Mouse (Mus musculus): ENCODE measurements at regions not wholly inside any gene's neighbourhood (a gene's known extent, or its start where the extent isn't known, plus 50 kb on each side); places are given as distances from the start of the nearest gene placed in this dataset.
"Not testable (repeated sequence)": the region's sequence is repeated elsewhere in the genome, so short reads cannot be mapped to it uniquely, and the experiment has no call there.

- POLR2A ChIA-PET = no interaction called here
These were observed 803.9 kb upstream of the Gm10800 start for GRCm38 (mm10) chr2:99470856-99471465.

GRCm38 (mm10) chr2:99431254-99431653, 764.2 kb upstream of the Gm10800 start:
- no peak for ATAC-seq
- in situ Hi-C loops (cut with MboI; ENCODE audit: low pct_unique_long_range_greater_than_20kb) = no loop called here
- H3K27me3 ChIP-seq = no peaks in the 10 kb centered on the region
- no peak for TF ChIP-seq CTCF (IDR thresholded peaks at IDR 0.05)
- ChIA-PET POLR2A (no interaction called here), CTCF (no interaction called here)
- DNase-seq (ENCODE audit: low read depth, low spot score) = no peak

More at GRCm38 (mm10) chr2:99470856-99471465, 803.9 kb upstream of the Gm10800 start:
- no peak for TF ChIP-seq CTCF (IDR thresholded peaks at IDR 0.05)
- DNase-seq (ENCODE audit: low read depth, low spot score) (no peak), ATAC-seq (no peak)
- no peaks in the 10 kb centered on the region for H3K27me3 ChIP-seq
- in situ Hi-C loops (cut with MboI; ENCODE audit: low pct_unique_long_range_greater_than_20kb) = no loop called here
- CTCF ChIA-PET = no interaction called here

GRCm38 (mm10) chr2:99430511-99430910, 763.4 kb upstream of the Gm10800 start:
- ChIA-PET POLR2A (no interaction called here), CTCF (no interaction called here)
- in situ Hi-C loops (cut with MboI; ENCODE audit: low pct_unique_long_range_greater_than_20kb) = no loop called here
- H3K27me3 ChIP-seq = no peaks in the 10 kb centered on the region
- no peak for TF ChIP-seq CTCF (IDR thresholded peaks at IDR 0.05)
- DNase-seq (ENCODE audit: low read depth, low spot score) (no peak), ATAC-seq (no peak)

GRCm38 (mm10) chr2:99421622-99422021, 754.5 kb upstream of the Gm10800 start:
- no peak for TF ChIP-seq CTCF (IDR thresholded peaks at IDR 0.05)
- DNase-seq (ENCODE audit: low read depth, low spot score) (no peak), ATAC-seq (no peak)
- ChIA-PET POLR2A (no interaction called here), CTCF (no interaction called here)
- in situ Hi-C loops (cut with MboI; ENCODE audit: low pct_unique_long_range_greater_than_20kb) = no loop called here
- no peaks in the 10 kb centered on the region for H3K27me3 ChIP-seq

- ChIA-PET POLR2A (no interaction called here), CTCF (no interaction called here)
- DNase-seq (ENCODE audit: low read depth, low spot score) = no peak
- in situ Hi-C loops (cut with MboI; ENCODE audit: low pct_unique_long_range_greater_than_20kb) = no loop called here
- ATAC-seq = no peak
- H3K27me3 ChIP-seq = no peaks in the 10 kb centered on the region
- TF ChIP-seq CTCF (IDR thresholded peaks at IDR 0.05) = no peak
These were observed 742.4 kb upstream of the Gm10800 start for GRCm38 (mm10) chr2:99409483-99409882.

GRCm38 (mm10) chr2:99379746-99380145, 712.6 kb upstream of the Gm10800 start:
- ChIA-PET CTCF (no interaction called here), POLR2A (no interaction called here)
- ATAC-seq (no peak), DNase-seq (ENCODE audit: low read depth, low spot score) (no peak)
- in situ Hi-C loops (cut with MboI; ENCODE audit: low pct_unique_long_range_greater_than_20kb) = no loop called here
- H3K27me3 ChIP-seq = no peaks in the 10 kb centered on the region
- TF ChIP-seq CTCF (IDR thresholded peaks at IDR 0.05) = no peak

- CTCF ChIA-PET; ATAC-seq; in situ Hi-C loops (cut with MboI; ENCODE audit: low pct_unique_long_range_greater_than_20kb); DNase-seq (ENCODE audit: low read depth, low spot score); POLR2A ChIA-PET; H3K27me3 ChIP-seq: not testable (repeated sequence)
These were observed 696.5 kb upstream of the Gm10800 start for GRCm38 (mm10) chr2:99363651-99364050.

- DNase-seq (ENCODE audit: low read depth, low spot score) = no peak
- CTCF ChIA-PET = interaction anchor here (1.0 kb wide), 1 partner anchor 60 kb away, joined by 3 read pairs; no protein-coding TSS in a partner anchor
- TF ChIP-seq CTCF (IDR thresholded peaks at IDR 0.05) = no peak
- in situ Hi-C loops (cut with MboI; ENCODE audit: low pct_unique_long_range_greater_than_20kb) = no loop called here
- H3K27me3 ChIP-seq = no peaks in the 10 kb centered on the region
- POLR2A ChIA-PET = no interaction called here
- no peak for ATAC-seq
These were observed 662.1 kb upstream of the Gm10800 start for GRCm38 (mm10) chr2:99329166-99329565.
